Mouse (Mus musculus): ENCODE data around the gene Fgf2.

DNA sequence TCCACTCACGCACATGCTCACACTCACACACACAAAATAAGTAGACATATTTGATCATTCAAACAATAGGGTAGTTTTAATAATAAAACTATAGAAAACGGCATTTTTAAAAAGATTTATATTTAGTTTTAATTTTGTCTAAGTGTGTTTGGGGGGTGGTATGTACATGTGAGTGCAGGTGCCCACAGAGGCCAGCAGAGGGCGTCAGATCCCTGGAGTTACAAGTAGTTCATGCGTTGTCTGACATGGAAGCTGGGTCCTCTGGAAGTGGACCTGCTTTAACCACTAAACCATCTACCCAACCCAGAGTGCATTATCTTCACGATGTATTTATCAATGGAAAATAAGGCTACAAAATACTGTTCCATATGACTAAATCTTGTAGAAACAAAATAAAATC lies 7.0 kb upstream of the Fgf2 start:
- TF ChIP-seq POLR2A (IDR thresholded peaks at IDR 0.05; ENCODE audit: low read depth, low read length): no peak
- TF ChIP-seq CTCF (conservative IDR thresholded peaks at IDR 0.05 in 1 of 2, IDR thresholded peaks at IDR 0.05 in 1 of 2; ENCODE audit: low read depth in 2 of 2, low read length in 2 of 2): peak; percentile 47 to 73
- TF ChIP-seq MAZ (IDR thresholded peaks at IDR 0.05; ENCODE audit: low read depth, low read length): no peak
- no peak for TF ChIP-seq RCOR1 (conservative IDR thresholded peaks at IDR 0.05; ENCODE audit: low read depth, low read length)
- TF ChIP-seq EP300 (IDR thresholded peaks at IDR 0.05; ENCODE audit: low read length): no peak
- no peak for TF ChIP-seq NELFE (IDR thresholded peaks at IDR 0.05; ENCODE audit: low read depth, low read length)
- peak; percentile 80 for TF ChIP-seq SMC3 (IDR thresholded peaks at IDR 0.05; ENCODE audit: low read depth, low read length)
- TF ChIP-seq MAX (IDR thresholded peaks at IDR 0.05; ENCODE audit: low read length): no peak
- TF ChIP-seq RAD21 (IDR thresholded peaks at IDR 0.05; ENCODE audit: low read depth, low read length): peak; percentile 72
- TF ChIP-seq ZC3H11A (IDR thresholded peaks at IDR 0.05; ENCODE audit: low read depth, low read length): peak; percentile 16; the same call in 1 of the 2 replicates
- no peak for TF ChIP-seq JUN (IDR thresholded peaks at IDR 0.05; ENCODE audit: insufficient read depth, low read depth, low read length)
- no peak for TF ChIP-seq TBP (conservative IDR thresholded peaks at IDR 0.05; ENCODE audit: low read depth, low read length)
- TF ChIP-seq E2F4 (IDR thresholded peaks at IDR 0.05; ENCODE audit: insufficient replicate concordance, low read depth, low read length): no peak
